Mouse (Mus musculus): ENCODE data around the gene Ints12. TPM values are rescaled to one million over a fixed set of nuclear protein-coding genes. Genes with fewer than 3 reads are reported as not detected.

Gene Ints12
- polyA plus RNA-seq, 1 experiment, result 3.8 TPM

DNA sequence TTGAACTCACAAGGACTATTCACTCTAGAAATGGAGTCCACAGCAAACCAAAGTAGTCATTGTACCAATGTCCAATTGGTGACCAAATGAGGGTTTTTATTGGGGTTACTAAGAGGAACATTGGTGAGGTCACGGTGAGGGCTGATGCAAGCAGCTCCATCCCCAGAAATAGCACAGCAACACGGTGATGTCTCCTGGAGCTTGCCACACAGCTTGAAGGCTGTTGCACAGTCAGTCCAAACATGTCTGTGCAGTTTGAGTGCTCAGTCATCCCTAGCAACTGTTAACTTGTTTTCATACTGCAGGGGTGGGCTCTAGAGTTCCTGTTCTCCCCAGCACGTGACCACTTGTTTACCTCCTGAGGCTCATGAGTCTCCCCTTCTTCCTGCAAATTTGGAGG is 12.1 kb downstream of the Ints12 start:
- 84% methylated on average over 3 of the region's 3 CpGs for WGBS
- peaks cover 44% of the 10 kb centered on the region for H3K36me3 ChIP-seq (ENCODE audit: control insufficient read depth, insufficient read depth, low read length)
- TF ChIP-seq CTCF (IDR thresholded peaks at IDR 0.05; ENCODE audit: extremely low read depth, insufficient read depth, insufficient read length, insufficient replicate concordance), result no peak
- no peak for TF ChIP-seq POLR2A (IDR thresholded peaks at IDR 0.05; ENCODE audit: low read depth, low read length)

DNA sequence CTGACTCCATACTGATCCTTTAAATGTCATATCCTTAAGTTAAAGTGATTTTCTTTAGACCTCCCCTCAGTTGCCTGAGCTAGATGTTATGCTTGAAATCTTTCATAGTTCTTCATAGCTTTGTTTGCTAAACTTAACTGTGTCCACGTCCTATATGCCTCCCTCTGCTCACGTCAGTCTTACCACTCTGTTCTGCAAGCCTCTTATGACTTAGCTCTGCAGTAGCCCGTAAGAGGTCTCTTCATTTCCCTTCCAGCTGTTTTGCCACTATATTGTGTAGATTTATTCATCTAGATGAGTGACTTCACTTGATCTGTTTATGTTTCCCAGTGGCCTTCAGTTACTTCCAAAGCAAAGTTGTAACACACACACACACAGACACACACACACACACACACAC is 12.8 kb downstream of the Ints12 start:
- TF ChIP-seq POLR2A (IDR thresholded peaks at IDR 0.05; ENCODE audit: low read depth, low read length), result no peak
- TF ChIP-seq CTCF (IDR thresholded peaks at IDR 0.05; ENCODE audit: extremely low read depth, insufficient read depth, insufficient read length, insufficient replicate concordance), result no peak
- no peaks in the 10 kb centered on the region for H3K4me1 ChIP-seq (ENCODE audit: control insufficient read depth, insufficient read depth, insufficient read length)
- WGBS, result 92% methylated on average over 3 of the region's 3 CpGs

More for the DNA sequence above, 12.1 kb downstream of the Ints12 start:
- Histone ChIP-seq H3K4me3 (ENCODE audit: extremely low read depth, insufficient read depth, insufficient read length) (no peak overlapping the region), H3K4me1 (ENCODE audit: control insufficient read depth, insufficient read depth, insufficient read length) (no peaks in the 10 kb centered on the region), H3K27ac (ENCODE audit: insufficient read depth, low read length) (no peak overlapping the region), H3K27me3 (ENCODE audit: control insufficient read depth, insufficient read depth, low read length) (no peaks in the 10 kb centered on the region)
- no peak for DNase-seq (ENCODE audit: low read depth in 1 of 2, low spot score in 2 of 2)

DNA sequence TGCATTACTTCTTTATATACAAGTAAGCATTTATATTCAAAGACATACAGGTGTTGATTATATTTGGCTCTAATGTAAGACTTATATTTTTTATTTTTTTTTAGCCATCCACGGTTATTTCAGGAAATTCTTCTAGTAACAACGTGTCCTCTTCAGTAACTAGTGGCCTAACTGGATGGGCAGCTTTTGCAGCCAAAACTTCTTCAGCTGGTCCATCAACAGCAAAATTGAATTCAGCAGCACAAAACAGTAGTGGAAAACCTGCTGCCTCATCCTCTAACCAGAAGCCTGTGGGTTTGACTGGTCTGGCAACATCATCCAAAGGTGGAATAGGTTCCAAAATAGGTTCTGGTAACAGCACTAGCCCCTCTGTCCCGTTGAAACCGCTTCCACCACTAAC is 17.1 kb downstream of the Ints12 start:
- WGBS, result 91% methylated on average over 4 of the region's 4 CpGs
- H3K4me3 ChIP-seq (ENCODE audit: extremely low read depth, insufficient read depth, insufficient read length), result no peak overlapping the region
- DNase-seq (ENCODE audit: low read depth in 1 of 2, low spot score in 2 of 2), result no peak
- H3K27ac ChIP-seq (ENCODE audit: insufficient read depth, low read length), result no peak overlapping the region
- TF ChIP-seq CTCF (IDR thresholded peaks at IDR 0.05; ENCODE audit: extremely low read depth, insufficient read depth, insufficient read length, insufficient replicate concordance) (no peak), POLR2A (IDR thresholded peaks at IDR 0.05; ENCODE audit: low read depth, low read length) (no peak)
- peaks cover 32% of the 10 kb centered on the region for H3K36me3 ChIP-seq (ENCODE audit: control insufficient read depth, insufficient read depth, low read length)
- no peaks in the 10 kb centered on the region for H3K4me1 ChIP-seq (ENCODE audit: control insufficient read depth, insufficient read depth, insufficient read length)
- no peaks in the 10 kb centered on the region for H3K27me3 ChIP-seq (ENCODE audit: control insufficient read depth, insufficient read depth, low read length)

More for the DNA sequence above, 12.8 kb downstream of the Ints12 start:
- H3K27ac ChIP-seq (ENCODE audit: insufficient read depth, low read length), result no peak overlapping the region
- no peak overlapping the region for H3K4me3 ChIP-seq (ENCODE audit: extremely low read depth, insufficient read depth, insufficient read length)
- H3K27me3 ChIP-seq (ENCODE audit: control insufficient read depth, insufficient read depth, low read length), result no peaks in the 10 kb centered on the region
- H3K36me3 ChIP-seq (ENCODE audit: control insufficient read depth, insufficient read depth, low read length), result peaks cover 48% of the 10 kb centered on the region
- DNase-seq (ENCODE audit: low read depth in 1 of 2, low spot score in 2 of 2), result no peak

DNA sequence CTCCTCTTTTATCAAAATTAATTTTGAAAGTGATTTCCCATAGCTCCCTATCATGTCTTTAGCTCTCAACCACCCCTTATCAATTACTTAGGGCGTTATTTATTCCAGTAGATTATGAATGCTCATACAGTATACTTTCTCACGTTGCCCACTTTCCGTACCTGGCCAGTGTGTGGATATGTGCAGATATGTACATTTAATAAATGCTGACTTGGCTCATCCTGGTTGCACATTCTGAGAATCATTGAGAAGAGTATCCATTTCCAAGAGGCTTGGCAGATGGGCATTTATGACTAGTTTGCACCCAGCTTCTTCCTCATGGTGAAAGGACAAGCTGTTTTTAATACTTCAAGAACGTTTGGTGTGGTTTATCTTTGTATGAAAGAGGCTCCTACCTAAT is 18.2 kb downstream of the Ints12 start:
- WGBS, result 92% methylated on average over 4 of the region's 4 CpGs
- no peak for DNase-seq (ENCODE audit: low read depth in 1 of 2, low spot score in 2 of 2)
- H3K27ac ChIP-seq (ENCODE audit: insufficient read depth, low read length), result no peak overlapping the region

DNA sequence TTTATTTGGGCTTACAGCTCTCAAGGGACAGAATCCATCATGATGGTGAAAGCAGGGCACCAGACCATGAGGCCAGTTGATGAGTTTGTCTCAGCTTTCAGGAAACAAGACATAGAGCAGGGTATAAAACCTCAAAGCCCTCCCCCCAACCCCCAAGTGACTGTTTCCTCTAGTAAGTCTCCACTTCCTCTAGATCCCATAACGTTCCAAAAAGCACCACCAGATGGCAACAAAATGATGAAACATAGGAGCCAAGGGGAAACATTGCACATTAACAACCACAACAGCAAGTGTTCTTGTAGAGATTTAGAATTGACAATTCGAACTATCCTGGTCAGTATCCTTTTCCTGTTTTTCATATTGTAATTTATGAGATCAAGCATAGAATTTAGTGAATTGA is 20.1 kb downstream of the Ints12 start:
- TF ChIP-seq CTCF (IDR thresholded peaks at IDR 0.05; ENCODE audit: extremely low read depth, insufficient read depth, insufficient read length, insufficient replicate concordance) (no peak), POLR2A (IDR thresholded peaks at IDR 0.05; ENCODE audit: low read depth, low read length) (no peak)
- Histone ChIP-seq H3K4me3 (ENCODE audit: extremely low read depth, insufficient read depth, insufficient read length) (no peak overlapping the region), H3K4me1 (ENCODE audit: control insufficient read depth, insufficient read depth, insufficient read length) (no peaks in the 10 kb centered on the region), H3K27ac (ENCODE audit: insufficient read depth, low read length) (no peak overlapping the region), H3K36me3 (ENCODE audit: control insufficient read depth, insufficient read depth, low read length) (peaks cover 16% of the 10 kb centered on the region), H3K27me3 (ENCODE audit: control insufficient read depth, insufficient read depth, low read length) (no peaks in the 10 kb centered on the region)
- 32% methylated on average over 2 of the region's 2 CpGs for WGBS
- no peak for DNase-seq (ENCODE audit: low read depth in 1 of 2, low spot score in 2 of 2)

More for the DNA sequence above, 18.2 kb downstream of the Ints12 start:
- Histone ChIP-seq H3K27me3 (ENCODE audit: control insufficient read depth, insufficient read depth, low read length) (no peaks in the 10 kb centered on the region), H3K4me3 (ENCODE audit: extremely low read depth, insufficient read depth, insufficient read length) (no peak overlapping the region), H3K4me1 (ENCODE audit: control insufficient read depth, insufficient read depth, insufficient read length) (no peaks in the 10 kb centered on the region), H3K36me3 (ENCODE audit: control insufficient read depth, insufficient read depth, low read length) (peaks cover 25% of the 10 kb centered on the region)
- TF ChIP-seq POLR2A (IDR thresholded peaks at IDR 0.05; ENCODE audit: low read depth, low read length) (no peak), CTCF (IDR thresholded peaks at IDR 0.05; ENCODE audit: extremely low read depth, insufficient read depth, insufficient read length, insufficient replicate concordance) (no peak)

DNA sequence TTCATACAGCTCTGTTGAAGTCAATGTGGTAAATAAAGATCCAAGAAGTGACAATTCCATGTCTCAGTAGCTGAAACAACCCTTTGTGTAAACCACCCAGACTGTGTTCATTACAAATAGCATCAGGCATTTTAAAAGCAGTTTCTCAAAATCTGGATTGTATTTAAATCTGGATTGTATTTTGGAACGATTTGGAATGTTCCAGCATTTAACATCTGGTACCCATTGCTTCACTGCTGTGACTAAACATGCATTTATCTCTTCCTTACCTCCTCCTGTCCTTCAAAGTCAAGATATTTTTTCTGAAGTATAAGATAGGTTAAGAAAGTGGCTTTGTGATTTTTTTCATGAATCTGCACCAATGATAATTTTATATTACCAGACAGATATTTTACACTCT is 21.6 kb downstream of the Ints12 start:
- Histone ChIP-seq H3K4me3 (ENCODE audit: extremely low read depth, insufficient read depth, insufficient read length) (no peak overlapping the region), H3K27ac (ENCODE audit: insufficient read depth, low read length) (no peak overlapping the region), H3K4me1 (ENCODE audit: control insufficient read depth, insufficient read depth, insufficient read length) (no peaks in the 10 kb centered on the region), H3K36me3 (ENCODE audit: control insufficient read depth, insufficient read depth, low read length) (peaks cover 9% of the 10 kb centered on the region), H3K27me3 (ENCODE audit: control insufficient read depth, insufficient read depth, low read length) (no peaks in the 10 kb centered on the region)
- DNase-seq (ENCODE audit: low read depth in 1 of 2, low spot score in 2 of 2), result no peak
- TF ChIP-seq POLR2A (IDR thresholded peaks at IDR 0.05; ENCODE audit: low read depth, low read length), result no peak
- no peak for TF ChIP-seq CTCF (IDR thresholded peaks at IDR 0.05; ENCODE audit: extremely low read depth, insufficient read depth, insufficient read length, insufficient replicate concordance)
- 71% methylated on average over 1 of the region's 1 CpGs for WGBS

DNA sequence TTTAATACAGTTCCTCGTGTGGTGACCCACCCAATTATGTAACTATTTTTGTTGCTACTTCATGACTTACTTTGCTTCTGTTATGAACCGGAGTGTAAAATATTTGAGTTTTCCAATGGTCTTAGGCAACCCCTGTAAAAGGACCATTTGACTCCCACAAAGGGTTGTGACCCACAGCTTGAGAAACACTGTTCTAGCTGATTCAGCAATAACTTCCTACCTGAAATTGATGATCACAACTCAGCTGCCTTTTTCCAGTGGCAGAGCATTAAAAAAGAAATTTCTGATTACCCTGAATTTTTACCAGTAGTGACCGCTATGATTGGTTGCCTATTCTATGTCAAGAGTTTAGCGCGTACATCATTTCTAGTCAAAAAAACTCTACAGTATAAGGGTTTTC is 39.7 kb downstream of the Ints12 start:
- H3K4me1 ChIP-seq (ENCODE audit: control insufficient read depth, insufficient read depth, insufficient read length), result no peaks in the 10 kb centered on the region
- H3K27me3 ChIP-seq (ENCODE audit: control insufficient read depth, insufficient read depth, low read length), result no peaks in the 10 kb centered on the region
- WGBS, result 96% methylated on average over 5 of the region's 5 CpGs
- no peak overlapping the region for H3K27ac ChIP-seq (ENCODE audit: insufficient read depth, low read length)
- no peak for TF ChIP-seq CTCF (IDR thresholded peaks at IDR 0.05; ENCODE audit: extremely low read depth, insufficient read depth, insufficient read length, insufficient replicate concordance)
- TF ChIP-seq POLR2A (IDR thresholded peaks at IDR 0.05; ENCODE audit: low read depth, low read length), result no peak
- no peaks in the 10 kb centered on the region for H3K36me3 ChIP-seq (ENCODE audit: control insufficient read depth, insufficient read depth, low read length)
- no peak for DNase-seq (ENCODE audit: low read depth in 1 of 2, low spot score in 2 of 2)
- H3K4me3 ChIP-seq (ENCODE audit: extremely low read depth, insufficient read depth, insufficient read length), result no peak overlapping the region

Measured in spleen, adult 2 months (tissue).